8 mouse cellular contexts compared by ENCODE assay signal in genomic region chr14:79518761-79519662, GRCm38 (mm10). TPM values are rescaled to one million over a fixed set of nuclear protein-coding genes. Genes with fewer than 3 reads are reported as not detected.
DNase-seq lines count a peak whose midpoint lies in the region; ATAC-seq and TF ChIP-seq lines count a peak whose summit lies in the region.

No protein-coding gene starts in this region.

- H3K36me3 ChIP-seq in lung, embryonic 14.5 days (ENCODE audit: insufficient read depth): no peaks in the 10 kb centered on the region
- no peaks in the 10 kb centered on the region for H3K36me3 ChIP-seq in midbrain, embryonic 13.5 days

- WGBS in lung, embryonic 14.5 days: 62% methylated on average over 19 of the region's 19 CpGs
- 70% methylated on average over 19 of the region's 19 CpGs for WGBS in midbrain, embryonic 13.5 days

- 0 out of 2 replicates have a peak, but pooled peaks cover 4% of the 10 kb centered on the region for H3K4me1 ChIP-seq in lung, embryonic 14.5 days (ENCODE audit: insufficient read depth)
- H3K4me1 ChIP-seq in midbrain, embryonic 13.5 days (replicated peaks): no peaks in the 10 kb centered on the region

- no peak for TF ChIP-seq CTCF in lung, embryonic 14.5 days (IDR thresholded peaks at IDR 0.05; ENCODE audit: low read depth)

- H3K4me3 ChIP-seq in lung, embryonic 14.5 days (ENCODE audit: low read depth, low read length): no peak overlapping the region
- H3K4me3 ChIP-seq in midbrain, embryonic 13.5 days (replicated peaks): no peak overlapping the region

- no peak for ATAC-seq in CD4-positive, CD25-positive, alpha-beta regulatory T cell, adult 4 months
- no peak for ATAC-seq in lung, embryonic 14.5 days (ENCODE audit: insufficient read depth)
- ATAC-seq in midbrain, embryonic 13.5 days: no peak

- H3K4me2 ChIP-seq in lung, embryonic 14.5 days: peak overlapping the region; percentile 7; the same call in 1 of the 2 replicates
- no peak overlapping the region for H3K4me2 ChIP-seq in midbrain, embryonic 13.5 days (replicated peaks)

- DNase-seq in CD4-positive, CD25-positive, alpha-beta regulatory T cell, adult 2 months (ENCODE audit: low read depth, low spot score): peak; percentile 48
- DNase-seq in lung, embryonic 14.5 days: peak; percentile 33
- no peak for DNase-seq in lung, postnatal 10 days
- peak; percentile 28 for DNase-seq in fibroblast of lung, adult 2 months (ENCODE audit: low read depth)
- peak; percentile 6 for DNase-seq in retina, embryonic 14.5 days (ENCODE audit: low spot score)
- DNase-seq in cerebellum, postnatal 36 days: no peak

- no peaks in the 10 kb centered on the region for H3K9me3 ChIP-seq in lung, embryonic 14.5 days (ENCODE audit: low read depth, low read length)
- no peaks in the 10 kb centered on the region for H3K9me3 ChIP-seq in midbrain, embryonic 13.5 days

- H3K27ac ChIP-seq in lung, embryonic 14.5 days (ENCODE audit: low read depth): no peak overlapping the region
- H3K27ac ChIP-seq in midbrain, embryonic 13.5 days: no peak overlapping the region

- no peak overlapping the region for H3K9ac ChIP-seq in lung, embryonic 14.5 days
- H3K9ac ChIP-seq in midbrain, embryonic 13.5 days (replicated peaks): no peak overlapping the region

- no peaks in the 10 kb centered on the region for H3K27me3 ChIP-seq in lung, embryonic 14.5 days (ENCODE audit: insufficient read depth, low read length)
- H3K27me3 ChIP-seq in midbrain, embryonic 13.5 days: no peaks in the 10 kb centered on the region

RNA-seq across cellular contexts. Expression of gene Wbp4, which starts 37.7 kb away (rescaled TPM):
- polyA plus RNA-seq in CD4-positive, CD25-positive, alpha-beta regulatory T cell, adult 4 months (2017; shearing (Covaris generic)): 10 to 100 TPM; 25.3 to 27.1 TPM
- 44.3 and 46.1 TPM in 2 replicates for polyA plus RNA-seq in lung, embryonic 14.5 days (2014; fragmentation: Nextera tagmentation; extraction: Ambion mirVana)
- 48.4 and 49.7 TPM in 2 replicates for polyA plus RNA-seq in midbrain, embryonic 13.5 days (2015; fragmentation: Nextera tagmentation; extraction: Ambion mirVana)

RNA-seq across cellular contexts. Expression of gene Elf1, which starts 38.0 kb away (rescaled TPM):
- 100 to 1,000 TPM; 149 to 199 TPM for polyA plus RNA-seq in CD4-positive, CD25-positive, alpha-beta regulatory T cell, adult 4 months (2017; shearing (Covaris generic))
- 19.2 and 20.2 TPM in 2 replicates for polyA plus RNA-seq in lung, embryonic 14.5 days (2014; fragmentation: Nextera tagmentation; extraction: Ambion mirVana)
- polyA plus RNA-seq in midbrain, embryonic 13.5 days (2015; fragmentation: Nextera tagmentation; extraction: Ambion mirVana): 3.0 and 4.1 TPM in 2 replicates

Comparison
In these comparisons a context has a peak if more than half of its experiments do, and no peak if none do; other contexts are left out.
1. DNase-seq: peak in CD4-positive, CD25-positive, alpha-beta regulatory T cell, adult 2 months (single experiment), lung, embryonic 14.5 days (single experiment), fibroblast of lung, adult 2 months (single experiment) and retina, embryonic 14.5 days (single experiment); none in lung, postnatal 10 days (single experiment) and cerebellum, postnatal 36 days (0 of 2).